1 mouse cellular context compared by ENCODE assay signal in genomic region chr8:94704669-94704984, GRCm38 (mm10).
TF ChIP-seq lines count a peak whose summit lies in the region.

No protein-coding gene starts in this region.

TF ChIP-seq in MEL, 35 proteins besides CTCF, POLR2A, EP300 and RAD21 (continued from another document):
- no peak for TF ChIP-seq MEF2A (IDR thresholded peaks at IDR 0.05; ENCODE audit: extremely low read depth, insufficient replicate concordance, low read depth, low read length, poor library complexity, severe bottlenecking)
- TF ChIP-seq HCFC1 (IDR thresholded peaks at IDR 0.05; ENCODE audit: low read depth, low read length): no peak
